Mouse (Mus musculus) T-cell, adult 66 days (primary cell): ENCODE data around the gene Olfr1076. TPM values are rescaled to one million over a fixed set of nuclear protein-coding genes. Genes with fewer than 3 reads are reported as not detected.

ENCODE experiments used
- total RNA-seq, 2 experiments: library from RNA; stranded (reverse); gene quantifications; 3 replicates in 1 of 2; 4 replicates in 1 of 2; pipeline ENCODE4 v1.2.4; 2023

Gene Olfr1076
- not detected for total RNA-seq

GRCm38 (mm10) chr2:86508161-86508560 lies at the start of gene Olfr1076:
TSS of gene Olfr1076 (plus strand) at chr2:86508461.

GRCm38 (mm10) chr2:86487286-86487685 lies 21.0 kb upstream of the Olfr1076 start, which contains the start of gene Olfr228:
TSS of gene Olfr228 (minus strand) at chr2:86487386.

GRCm38 (mm10) chr2:86542380-86542779 lies 34.1 kb downstream of the Olfr1076 start, which contains the start of gene Olfr1079:
TSS of gene Olfr1079 (minus strand) at chr2:86542480.

GRCm38 (mm10) chr2:86558135-86558534 lies 49.9 kb downstream of the Olfr1076 start, which contains the start of gene Olfr1080:
TSS of gene Olfr1080 (minus strand) at chr2:86558235.

Other genes starting within 250 kb of the Olfr1076 start
- not detected for gene Olfr1051, start 229.4 kb upstream of the Olfr1076 start, total RNA-seq
- not detected for gene Olfr1052, start 216.0 kb upstream of the Olfr1076 start, total RNA-seq
- not detected for gene Olfr1053, start 193.2 kb upstream of the Olfr1076 start, total RNA-seq
- gene Olfr1054, start 173.0 kb upstream of the Olfr1076 start, total RNA-seq = not detected
- gene Olfr1055, start 158.2 kb upstream of the Olfr1076 start, total RNA-seq = not detected
- gene Olfr1056, start 146.0 kb upstream of the Olfr1076 start, total RNA-seq = not detected
- gene Olfr1057, start 130.1 kb upstream of the Olfr1076 start, total RNA-seq = not detected
- gene Olfr1058, start 119.9 kb upstream of the Olfr1076 start, total RNA-seq = not detected
- gene Olfr1061, start 94.4 kb upstream of the Olfr1076 start, total RNA-seq = not detected
- not detected for gene Olfr1062, start 81.7 kb upstream of the Olfr1076 start, total RNA-seq
- not detected for gene Olfr1065, start 57.9 kb upstream of the Olfr1076 start, total RNA-seq
- gene Olfr1066, start 52.2 kb upstream of the Olfr1076 start, total RNA-seq = not detected
- gene Olfr228, start 21.1 kb upstream of the Olfr1076 start, total RNA-seq = not detected
- gene Olfr1079, start 34.0 kb downstream of the Olfr1076 start, total RNA-seq = not detected
- gene Olfr1080, start 49.8 kb downstream of the Olfr1076 start, total RNA-seq = not detected
- gene Olfr1082, start 90.5 kb downstream of the Olfr1076 start, total RNA-seq = not detected
- not detected for gene Olfr1084, start 131.3 kb downstream of the Olfr1076 start, total RNA-seq
- gene Olfr1085, start 153.6 kb downstream of the Olfr1076 start, total RNA-seq = not detected
- not detected for gene Olfr1086, start 171.6 kb downstream of the Olfr1076 start, total RNA-seq
- not detected for gene Olfr1087, start 189.9 kb downstream of the Olfr1076 start, total RNA-seq
- gene Olfr1089, start 225.2 kb downstream of the Olfr1076 start, total RNA-seq = not detected